Mouse (Mus musculus) liver, adult 2 months (tissue): ENCODE results near the gene Ece1. TPM values are rescaled to one million over a fixed set of nuclear protein-coding genes. Genes with fewer than 3 reads are reported as not detected.
A peak's percentile ranks its signal among the peaks of the same experiment; 100 is the strongest.

ENCODE experiments used
- DNase-seq: peaks from one replicate; pipeline ENCODE4 v3.0.0-alpha.2; 2011; ENCODE audit warnings: low read depth, low spot score; ENCODE audit errors: extremely low read depth
- H3K27ac ChIP-seq: fragments of 200-500 bp; replicated peaks from 2 replicates; pipeline ENCODE4 v1.5.1; 2012; ENCODE audit warnings: low read depth, mild to moderate bottlenecking, control low read depth, inconsistent platforms, low read length; ENCODE audit not compliant: insufficient read depth
- H3K27me3 ChIP-seq: fragments of 200-500 bp; 2 replicates; pipeline ENCODE4 v1.6.1; 2012; ENCODE audit warnings: mild to moderate bottlenecking, moderate library complexity, low read length, inconsistent platforms; ENCODE audit not compliant: control insufficient read depth, insufficient read depth
- H3K36me3 ChIP-seq: fragments of 200-500 bp; 2 replicates; pipeline ENCODE4 v1.6.1; 2012; ENCODE audit warnings: low read length, inconsistent platforms; ENCODE audit not compliant: control insufficient read depth, insufficient read depth
- H3K4me1 ChIP-seq: fragments of 200-500 bp; 2 replicates; pipeline ENCODE4 v1.6.1; 2011; ENCODE audit warnings: low read length; ENCODE audit not compliant: control insufficient read depth, insufficient read depth
- H3K4me3 ChIP-seq: fragments of 200-500 bp; 2 replicates; pipeline ENCODE4 v1.5.1; 2011; ENCODE audit warnings: low read depth, mild to moderate bottlenecking, control low read depth, low read length, moderate library complexity; ENCODE audit not compliant: insufficient read depth
- H3K79me2 ChIP-seq: fragments of 200-500 bp; 2 replicates; pipeline ENCODE4 v1.6.1; 2012; ENCODE audit warnings: inconsistent platforms, mild to moderate bottlenecking, low read length, moderate library complexity; ENCODE audit not compliant: control insufficient read depth, insufficient read depth
- H3K9ac ChIP-seq: fragments of 200-500 bp; 2 replicates; pipeline ENCODE4 v1.6.1; 2012; ENCODE audit warnings: low read depth, mild to moderate bottlenecking, control low read depth, inconsistent platforms, low read length
- CTCF ChIP-seq: fragments of 200-500 bp; IDR thresholded peaks from 2 replicates; pipeline ENCODE4 v1.5.1; 2011; ENCODE audit warnings: low read depth, low read length, control low read depth
- POLR2A ChIP-seq: fragments of 200-500 bp; IDR thresholded peaks from 2 replicates; pipeline ENCODE4 v1.6.1; 2011; ENCODE audit warnings: low read length, control low read depth; ENCODE audit not compliant: insufficient read depth; ENCODE audit errors: extremely low read depth
- WGBS: fragments of 180-500 bp; shearing (Covaris S2); methylation state at CpG from one replicate; pipeline ENCODE4 v1.1.7; 2018; 5-methylcytosine and 5-hydroxymethylcytosine counted together
- polyA plus RNA-seq: library from polyadenylated mRNA; depleted of rRNA; stranded (reverse); fragments of >200 nt; gene quantifications from 2 replicates; pipeline ENCODE4 v1.2.3, GENCODE M21; 2012; rRNA removed
- total RNA-seq: library from RNA; depleted of rRNA; stranded (reverse); fragments of >200 nt; gene quantifications from 2 replicates; pipeline ENCODE4 v1.2.3, GENCODE M21; 2014; rRNA removed

Ece1 gene
- total and polyA plus RNA-seq, 2 experiments: 213 to 630 TPM

DNA sequence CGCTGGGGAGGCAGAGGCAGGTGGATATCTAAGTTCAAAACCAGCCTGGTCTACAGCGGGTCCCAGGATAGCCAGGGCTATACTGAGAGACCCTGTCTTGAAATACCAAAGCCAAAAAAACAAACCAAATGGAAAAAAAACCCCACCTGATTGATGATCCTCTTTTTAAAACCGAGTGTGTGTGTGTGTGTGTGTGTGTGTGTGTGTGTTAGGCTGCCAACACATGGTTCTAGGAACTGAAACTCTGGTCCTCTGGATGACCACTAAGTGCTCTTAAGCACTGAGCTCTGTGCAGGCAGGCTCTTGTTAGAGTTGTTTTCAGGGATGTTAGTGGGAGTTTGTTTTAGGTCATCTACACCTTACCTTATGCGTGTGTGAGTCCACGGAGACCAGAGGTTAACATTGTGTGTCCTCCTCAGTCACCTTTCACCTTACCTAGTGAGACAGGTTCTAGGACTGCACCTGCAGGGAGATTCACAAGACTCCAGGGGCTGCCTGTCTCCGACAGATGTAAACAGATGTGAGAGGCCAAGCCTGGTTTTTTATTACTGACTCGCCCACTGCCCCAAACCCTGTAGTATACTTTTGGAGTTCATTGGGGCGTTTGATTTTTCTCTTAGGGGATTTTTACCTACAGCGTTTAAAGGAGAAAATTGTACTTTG lies 145.0 kb downstream of the Ece1 start:
- no peaks in the 10 kb centered on the region for H3K36me3 ChIP-seq
- DNase-seq: no peak
- peaks cover 6% of the 10 kb centered on the region; the same call in 1 of the 2 replicates for H3K4me1 ChIP-seq
- peaks cover 12% of the 10 kb centered on the region; the same call in 1 of the 2 replicates for H3K79me2 ChIP-seq
- H3K27ac ChIP-seq: no peak overlapping the region
- WGBS: 91% methylated on average over 9 of the region's 9 CpGs
- no peak overlapping the region for H3K4me3 ChIP-seq
- no peak for TF ChIP-seq CTCF
- TF ChIP-seq POLR2A: no peak
- no peaks in the 10 kb centered on the region for H3K27me3 ChIP-seq
- H3K9ac ChIP-seq: no peak overlapping the region

DNA sequence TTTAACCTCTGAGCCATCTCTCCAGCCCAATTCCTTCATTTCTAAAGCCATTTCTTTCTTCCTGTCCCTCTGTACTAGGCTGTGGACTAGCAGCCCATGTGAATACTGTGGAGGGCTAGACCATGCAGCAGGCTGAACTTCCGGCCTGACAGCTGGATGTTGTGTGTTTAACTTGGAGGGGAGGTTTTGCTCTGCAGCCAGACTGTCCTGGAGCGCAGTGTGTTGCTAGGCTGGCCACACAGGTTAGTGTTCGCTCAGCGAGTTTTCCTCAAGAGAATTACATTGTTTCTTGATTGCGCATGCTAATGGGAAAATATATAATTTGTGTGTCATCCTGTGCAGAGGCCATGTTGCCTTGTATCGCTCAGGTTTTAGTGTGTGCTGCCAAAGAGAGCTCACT lies 146.6 kb downstream of the Ece1 start:
- no peak for DNase-seq
- H3K4me1 ChIP-seq: peaks cover 5% of the 10 kb centered on the region; the same call in 1 of the 2 replicates
- no peak overlapping the region for H3K4me3 ChIP-seq
- TF ChIP-seq CTCF (no peak), POLR2A (no peak)
- WGBS: 94% methylated on average over 6 of the region's 6 CpGs
- H3K79me2 ChIP-seq: peaks cover 16% of the 10 kb centered on the region; the same call in 1 of the 2 replicates
- H3K9ac ChIP-seq: no peak overlapping the region
- H3K36me3 ChIP-seq: no peaks in the 10 kb centered on the region
- H3K27ac ChIP-seq: no peak overlapping the region
- H3K27me3 ChIP-seq: no peaks in the 10 kb centered on the region

DNA sequence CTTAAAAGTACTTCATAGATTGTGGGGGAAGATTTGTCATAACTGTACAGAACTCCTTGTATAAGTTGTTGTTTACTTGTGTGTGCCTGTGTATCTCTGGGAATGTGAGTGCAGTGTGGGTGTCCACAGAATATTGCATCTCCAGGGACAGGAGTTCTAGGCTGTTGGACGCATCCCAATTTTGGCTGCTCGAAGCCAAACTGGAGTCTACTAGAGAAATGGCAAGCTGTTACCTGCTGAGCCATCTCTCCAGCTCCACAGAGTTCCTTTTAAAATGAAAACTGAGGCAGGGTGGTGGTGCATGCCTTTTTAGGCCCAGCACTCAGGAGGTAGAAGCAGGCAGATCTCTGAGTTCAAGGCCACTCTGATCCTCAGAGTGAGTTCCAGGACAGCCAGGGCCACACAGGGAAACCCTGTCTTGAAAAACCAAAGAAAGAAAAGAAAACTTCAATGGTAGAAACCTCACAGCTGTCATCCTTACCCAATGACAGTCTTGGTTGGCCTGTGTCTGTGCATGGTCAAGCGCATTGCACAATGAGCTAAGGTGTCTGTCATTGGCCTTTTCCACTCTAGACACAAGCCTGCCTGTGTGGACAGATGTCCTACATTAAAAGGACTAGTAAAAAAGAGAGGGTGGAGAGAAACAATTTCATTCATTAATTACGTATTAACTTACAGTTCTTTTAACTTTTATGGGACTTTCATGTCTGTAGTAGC lies 147.9 kb downstream of the Ece1 start:
- WGBS: 81% methylated on average over 4 of the region's 4 CpGs
- no peak overlapping the region for H3K4me3 ChIP-seq
- no peaks in the 10 kb centered on the region for H3K27me3 ChIP-seq
- peaks cover 4% of the 10 kb centered on the region; the same call in 1 of the 2 replicates for H3K36me3 ChIP-seq
- no peak overlapping the region for H3K27ac ChIP-seq
- no peak for TF ChIP-seq POLR2A
- no peak for TF ChIP-seq CTCF
- no peak overlapping the region for H3K9ac ChIP-seq
- H3K4me1 ChIP-seq: no peaks in the 10 kb centered on the region
- DNase-seq: peak; percentile 62
- H3K79me2 ChIP-seq: peaks cover 18% of the 10 kb centered on the region; the same call in 1 of the 2 replicates

DNA sequence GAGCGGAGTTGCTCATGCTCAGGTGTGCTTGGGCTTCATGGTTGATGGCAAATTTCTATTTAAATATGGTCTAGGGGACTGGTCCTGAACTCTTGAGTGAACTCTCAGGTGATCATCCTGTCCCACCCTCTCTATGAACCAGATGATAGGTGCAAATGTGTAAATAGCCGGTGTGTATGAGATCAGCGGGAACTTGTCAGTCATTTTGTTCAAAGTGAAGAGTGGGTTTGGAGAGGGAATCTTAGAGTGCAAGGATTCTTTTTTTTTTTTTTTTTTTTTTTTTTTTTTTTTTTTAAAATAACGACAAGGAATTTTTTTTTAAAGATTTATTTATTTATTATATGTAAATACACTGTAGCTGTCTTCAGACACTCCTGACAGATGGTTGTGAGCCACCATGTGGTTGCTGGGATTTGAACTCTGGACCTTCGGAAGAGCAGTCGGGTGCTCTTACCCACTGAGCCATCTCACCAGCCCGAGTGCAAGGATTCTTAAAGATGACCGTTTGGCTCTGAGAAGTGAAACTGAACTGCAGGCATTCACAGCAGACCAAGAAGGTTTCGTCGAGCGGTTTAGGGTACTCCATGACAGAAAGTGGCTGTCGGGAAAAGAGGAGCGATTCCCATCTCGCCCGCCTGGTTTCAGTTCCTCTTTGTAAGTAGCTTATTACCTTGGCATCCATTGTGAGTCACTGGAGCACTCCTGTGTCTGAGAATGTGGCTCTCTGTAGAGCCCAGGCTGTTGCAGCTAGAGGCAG lies 151.9 kb downstream of the Ece1 start:
- peaks cover 17% of the 10 kb centered on the region; the same call in 1 of the 2 replicates for H3K79me2 ChIP-seq
- H3K36me3 ChIP-seq: peaks cover 4% of the 10 kb centered on the region; the same call in 1 of the 2 replicates
- no peak for TF ChIP-seq CTCF
- no peak for TF ChIP-seq POLR2A
- DNase-seq: no peak
- no peak overlapping the region for H3K4me3 ChIP-seq
- H3K9ac ChIP-seq: no peak overlapping the region
- H3K27ac ChIP-seq: no peak overlapping the region
- H3K27me3 ChIP-seq: no peaks in the 10 kb centered on the region
- 91% methylated on average over 15 of the region's 15 CpGs for WGBS
- no peaks in the 10 kb centered on the region for H3K4me1 ChIP-seq

Other genes starting within 250 kb of the Ece1 start
- 2.9 and 5.2 TPM in 2 replicates for gene Rap1gap, start 197.5 kb upstream of the Ece1 start, total RNA-seq
- 5.8 and 11.5 TPM in 2 replicates for gene Rap1gap, start 197.5 kb upstream of the Ece1 start, polyA plus RNA-seq
- gene Alpl, start 65.9 kb upstream of the Ece1 start, total RNA-seq: 5.1 and 6.9 TPM in 2 replicates
- gene Alpl, start 65.9 kb upstream of the Ece1 start, polyA plus RNA-seq: 7.3 and 10.0 TPM in 2 replicates
- 9.7 and 11.9 TPM in 2 replicates for gene Eif4g3, start 130.8 kb downstream of the Ece1 start, total RNA-seq
- 11.8 and 17.0 TPM in 2 replicates for gene Eif4g3, start 130.8 kb downstream of the Ece1 start, polyA plus RNA-seq